Comparison of ENCODE assay signal across 10 mouse cellular contexts in the genomic region with DNA sequence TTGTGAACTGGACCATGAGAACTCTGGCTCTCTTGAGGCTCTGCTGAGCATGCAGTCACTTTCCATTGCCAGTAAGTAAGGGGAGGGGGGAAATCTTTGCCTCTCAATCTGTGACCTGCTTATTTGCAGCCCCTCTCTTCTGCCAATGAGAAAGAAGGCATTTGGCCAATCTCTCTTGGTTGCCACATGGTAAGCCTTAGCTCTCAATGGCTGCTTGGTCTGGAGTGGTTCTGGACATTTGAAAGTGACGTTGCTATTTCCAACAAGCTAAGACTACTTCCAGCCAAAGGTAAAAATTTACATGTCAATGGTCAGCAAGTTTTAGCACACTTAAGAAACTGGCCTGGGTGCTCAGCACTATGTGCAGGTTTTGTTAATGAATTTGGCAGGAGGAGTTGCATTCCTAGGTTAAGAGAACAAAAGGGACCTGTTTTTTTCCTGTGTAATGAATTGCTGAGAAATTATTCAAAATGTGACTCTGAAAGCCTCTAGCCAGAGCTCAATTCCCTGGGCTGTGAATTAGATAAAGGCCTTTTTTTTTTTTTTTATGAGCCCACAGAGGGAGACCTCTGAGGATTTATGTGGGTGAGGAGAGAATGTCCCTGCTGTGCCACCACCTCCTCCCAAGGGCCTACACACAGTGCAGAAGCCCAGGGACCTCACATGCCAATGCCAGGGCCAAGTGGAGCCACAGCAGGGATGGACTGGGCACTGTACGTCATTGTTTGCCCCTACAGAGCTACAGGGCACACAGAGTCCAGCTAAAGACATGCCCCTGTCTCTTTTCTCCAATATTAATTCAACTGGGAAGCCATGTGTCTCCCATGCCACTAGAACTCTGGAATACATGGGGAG.
DNase-seq lines count a peak whose midpoint lies in the region; ATAC-seq and TF ChIP-seq lines count a peak whose summit lies in the region.
"Had no signal": no experiment of that assay in that cellular context is flagged by ENCODE, and none has a peak within 500 bp of the region (broad histone marks: within the 10 kb centered on the region; RNA-seq: fewer than 3 reads in every experiment).

No protein-coding gene starts in this region.

- H3K4me2 ChIP-seq in hindbrain, embryonic 13.5 days, result no peak overlapping the region
- no peak overlapping the region for H3K4me2 ChIP-seq in midbrain, embryonic 16.5 days (ENCODE audit: low read length)
- no peak overlapping the region for H3K4me2 ChIP-seq in forebrain, postnatal 0 days (ENCODE audit: low read depth)
- no peak overlapping the region for H3K4me2 ChIP-seq in midbrain, postnatal 0 days (ENCODE audit: low read depth, low read length, poor library complexity, severe bottlenecking)
- no peak overlapping the region for H3K4me2 ChIP-seq in stomach, postnatal 0 days (replicated peaks; ENCODE audit: low read depth)

- no peaks in the 10 kb centered on the region for H3K27me3 ChIP-seq in hindbrain, embryonic 13.5 days
- no peaks in the 10 kb centered on the region for H3K27me3 ChIP-seq in hindbrain, embryonic 10.5 days (ENCODE audit: insufficient read depth, poor library complexity, severe bottlenecking)
- H3K27me3 ChIP-seq in midbrain, embryonic 16.5 days (ENCODE audit: control insufficient read depth, insufficient read depth, low read depth, low read length), result no peaks in the 10 kb centered on the region
- H3K27me3 ChIP-seq in midbrain, embryonic 10.5 days (ENCODE audit: low read depth, poor library complexity, severe bottlenecking), result no peaks in the 10 kb centered on the region
- no peaks in the 10 kb centered on the region for H3K27me3 ChIP-seq in forebrain, postnatal 0 days (ENCODE audit: insufficient read depth, low read length)
- H3K27me3 ChIP-seq in midbrain, postnatal 0 days (ENCODE audit: insufficient read depth, low read length), result no peaks in the 10 kb centered on the region
- H3K27me3 ChIP-seq in stomach, postnatal 0 days (ENCODE audit: control insufficient read depth, insufficient read depth, low read length), result no peaks in the 10 kb centered on the region

- H3K4me1 ChIP-seq in hindbrain, embryonic 13.5 days (replicated peaks), result 0 out of 2 replicates have a peak, but pooled peaks cover 5% of the 10 kb centered on the region
- H3K4me1 ChIP-seq in hindbrain, embryonic 10.5 days (replicated peaks), result no peaks in the 10 kb centered on the region; the same call in 1 of the 2 replicates
- H3K4me1 ChIP-seq in midbrain, embryonic 16.5 days (ENCODE audit: control insufficient read depth, insufficient read depth, low read length), result no peaks in the 10 kb centered on the region
- H3K4me1 ChIP-seq in midbrain, embryonic 10.5 days, result no peaks in the 10 kb centered on the region
- no peaks in the 10 kb centered on the region for H3K4me1 ChIP-seq in forebrain, postnatal 0 days (ENCODE audit: insufficient read depth)
- no peaks in the 10 kb centered on the region for H3K4me1 ChIP-seq in midbrain, postnatal 0 days (ENCODE audit: insufficient read depth, low read length)
- no peaks in the 10 kb centered on the region for H3K4me1 ChIP-seq in stomach, postnatal 0 days (replicated peaks; ENCODE audit: control insufficient read depth, insufficient read depth)

- H3K4me3 ChIP-seq in hindbrain, embryonic 13.5 days, result no peak overlapping the region
- no peak overlapping the region for H3K4me3 ChIP-seq in hindbrain, embryonic 10.5 days
- no peak overlapping the region for H3K4me3 ChIP-seq in midbrain, embryonic 16.5 days (ENCODE audit: low read depth, low read length)
- H3K4me3 ChIP-seq in midbrain, embryonic 10.5 days, result no peak overlapping the region
- H3K4me3 ChIP-seq in forebrain, postnatal 0 days (ENCODE audit: low read depth, low read length), result no peak overlapping the region
- H3K4me3 ChIP-seq in midbrain, postnatal 0 days (ENCODE audit: low read depth, low read length), result no peak overlapping the region
- no peak overlapping the region for H3K4me3 ChIP-seq in stomach, postnatal 0 days (ENCODE audit: low read depth, low read length)

- TF ChIP-seq CTCF in forebrain, postnatal 0 days (IDR thresholded peaks at IDR 0.05; ENCODE audit: low read depth), result no peak
- no peak for TF ChIP-seq CTCF in midbrain, postnatal 0 days (IDR thresholded peaks at IDR 0.05)
- no peak for TF ChIP-seq CTCF in stomach, postnatal 0 days (IDR thresholded peaks at IDR 0.05; ENCODE audit: low read depth)

- peak; percentile 57; the same call in 1 of the 2 replicates for ATAC-seq in hindbrain, embryonic 13.5 days (ENCODE audit: low FRiP score)
- ATAC-seq in midbrain, embryonic 16.5 days, result peak; percentile 75
- peak; percentile 82 for ATAC-seq in forebrain, postnatal 0 days
- ATAC-seq in midbrain, postnatal 0 days (ENCODE audit: low FRiP score), result no peak
- no peak for ATAC-seq in stomach, postnatal 0 days (ENCODE audit: low FRiP score, low TSS enrichment)

- 44% methylated on average over 2 of the region's 2 CpGs for WGBS in hindbrain, embryonic 13.5 days
- 73% methylated on average over 2 of the region's 2 CpGs for WGBS in hindbrain, embryonic 10.5 days
- WGBS in midbrain, embryonic 16.5 days, result 46% methylated on average over 2 of the region's 2 CpGs
- WGBS in midbrain, embryonic 10.5 days, result 69% methylated on average over 2 of the region's 2 CpGs
- WGBS in forebrain, postnatal 0 days, result 27% methylated on average over 2 of the region's 2 CpGs
- 58% methylated on average over 2 of the region's 2 CpGs for WGBS in midbrain, postnatal 0 days
- 71% methylated on average over 2 of the region's 2 CpGs for WGBS in stomach, postnatal 0 days

- H3K9ac ChIP-seq in hindbrain, embryonic 13.5 days, result no peak overlapping the region
- no peak overlapping the region for H3K9ac ChIP-seq in midbrain, embryonic 16.5 days (ENCODE audit: low read depth, low read length)
- no peak overlapping the region for H3K9ac ChIP-seq in forebrain, postnatal 0 days
- H3K9ac ChIP-seq in midbrain, postnatal 0 days (replicated peaks; ENCODE audit: low read length, poor library complexity, severe bottlenecking), result no peak overlapping the region
- no peak overlapping the region for H3K9ac ChIP-seq in stomach, postnatal 0 days (ENCODE audit: low read length)

- peak overlapping the region; percentile 55 for H3K27ac ChIP-seq in hindbrain, embryonic 13.5 days
- no peak overlapping the region for H3K27ac ChIP-seq in hindbrain, embryonic 10.5 days
- no peak overlapping the region for H3K27ac ChIP-seq in midbrain, embryonic 16.5 days (ENCODE audit: low read length)
- H3K27ac ChIP-seq in midbrain, embryonic 10.5 days (replicated peaks), result no peak overlapping the region
- H3K27ac ChIP-seq in forebrain, postnatal 0 days (ENCODE audit: low read depth, low read length), result no peak overlapping the region
- no peak overlapping the region for H3K27ac ChIP-seq in midbrain, postnatal 0 days (ENCODE audit: low read depth, low read length)
- no peak overlapping the region for H3K27ac ChIP-seq in stomach, postnatal 0 days (replicated peaks)

- H3K9me3 ChIP-seq in hindbrain, embryonic 13.5 days, result 0 out of 2 replicates have a peak, but pooled peaks cover 2% of the 10 kb centered on the region
- H3K9me3 ChIP-seq in hindbrain, embryonic 10.5 days, result no peaks in the 10 kb centered on the region
- no peaks in the 10 kb centered on the region for H3K9me3 ChIP-seq in midbrain, embryonic 16.5 days (replicated peaks; ENCODE audit: control insufficient read depth, low read length, poor library complexity, severe bottlenecking)
- no peaks in the 10 kb centered on the region for H3K9me3 ChIP-seq in midbrain, embryonic 10.5 days (replicated peaks)
- no peaks in the 10 kb centered on the region for H3K9me3 ChIP-seq in forebrain, postnatal 0 days (ENCODE audit: low read length)
- H3K9me3 ChIP-seq in midbrain, postnatal 0 days (ENCODE audit: low read length), result no peaks in the 10 kb centered on the region
- H3K9me3 ChIP-seq in stomach, postnatal 0 days (ENCODE audit: control insufficient read depth, low read length), result no peaks in the 10 kb centered on the region

- DNase-seq in hindbrain, embryonic 10.5 days (ENCODE audit: low spot score), result no peak
- no peak for DNase-seq in midbrain, embryonic 10.5 days (ENCODE audit: low spot score)
- DNase-seq in forebrain, postnatal 0 days, result peak; percentile 65
- peak; percentile 84 for DNase-seq in midbrain, postnatal 0 days (ENCODE audit: low spot score)
- no peak for DNase-seq in stomach, postnatal 0 days (ENCODE audit: low spot score)
- no peak for DNase-seq in lung, adult 18-20 months
- DNase-seq: heart, postnatal 36 days; thymus, postnatal 36 days had no signal

- H3K36me3 ChIP-seq in hindbrain, embryonic 13.5 days, result no peaks in the 10 kb centered on the region
- no peaks in the 10 kb centered on the region for H3K36me3 ChIP-seq in hindbrain, embryonic 10.5 days
- no peaks in the 10 kb centered on the region for H3K36me3 ChIP-seq in midbrain, embryonic 16.5 days (ENCODE audit: control insufficient read depth, insufficient read depth, low read length)
- no peaks in the 10 kb centered on the region for H3K36me3 ChIP-seq in midbrain, embryonic 10.5 days
- no peaks in the 10 kb centered on the region for H3K36me3 ChIP-seq in forebrain, postnatal 0 days (ENCODE audit: insufficient read depth)
- H3K36me3 ChIP-seq in midbrain, postnatal 0 days (ENCODE audit: insufficient read depth, low read length), result no peaks in the 10 kb centered on the region
- H3K36me3 ChIP-seq in stomach, postnatal 0 days (ENCODE audit: control insufficient read depth, insufficient read depth, low read length), result no peaks in the 10 kb centered on the region

- TF ChIP-seq EP300 in stomach, postnatal 0 days (optimal IDR thresholded peaks at IDR 0.05), result no peak

Comparison
In these comparisons a context has a peak if more than half of its experiments do, and no peak if none do; other contexts are left out.
1. ATAC-seq: peak in hindbrain, embryonic 13.5 days (single experiment), midbrain, embryonic 16.5 days (single experiment) and forebrain, postnatal 0 days (single experiment); none in midbrain, postnatal 0 days (single experiment) and stomach, postnatal 0 days (single experiment).
2. DNase-seq: peak in forebrain, postnatal 0 days (single experiment) and midbrain, postnatal 0 days (single experiment); none in hindbrain, embryonic 10.5 days (single experiment), midbrain, embryonic 10.5 days (single experiment), stomach, postnatal 0 days (single experiment) and lung, adult 18-20 months (0 of 2).